Mouse (Mus musculus) erythroblast, embryonic 14.5 days (primary cell): ENCODE data around the gene Fam57a.

Experiments used
- GATA1 ChIP-seq: IDR thresholded peaks from 2 replicates; pipeline ENCODE4 v1.6.1; 2012; ENCODE audit warnings: low read length, inconsistent platforms, mixed read lengths
- TAL1 ChIP-seq: IDR thresholded peaks from 3 replicates; pipeline ENCODE4 v1.6.1; 2012; ENCODE audit warnings: low read length, inconsistent platforms, mixed read lengths

GRCm38 (mm10) chr11:76196977-76197469 is 17.6 kb downstream of the Fam57a start:
- TF ChIP-seq GATA1 (no peak), TAL1 (no peak)
